Mouse (Mus musculus): ENCODE measurements around the gene Rps11. TPM values are rescaled to one million over a fixed set of nuclear protein-coding genes. Genes with fewer than 3 reads are reported as not detected.
A peak's percentile ranks its signal among the peaks of the same experiment; 100 is the strongest.
"Not testable (repeated sequence)": the region's sequence is repeated elsewhere in the genome, so short reads cannot be mapped to it uniquely, and the experiment has no call there.

Rps11 gene
- polyA plus RNA-seq, 1 experiment from 2014 or later = 646 TPM

DNA sequence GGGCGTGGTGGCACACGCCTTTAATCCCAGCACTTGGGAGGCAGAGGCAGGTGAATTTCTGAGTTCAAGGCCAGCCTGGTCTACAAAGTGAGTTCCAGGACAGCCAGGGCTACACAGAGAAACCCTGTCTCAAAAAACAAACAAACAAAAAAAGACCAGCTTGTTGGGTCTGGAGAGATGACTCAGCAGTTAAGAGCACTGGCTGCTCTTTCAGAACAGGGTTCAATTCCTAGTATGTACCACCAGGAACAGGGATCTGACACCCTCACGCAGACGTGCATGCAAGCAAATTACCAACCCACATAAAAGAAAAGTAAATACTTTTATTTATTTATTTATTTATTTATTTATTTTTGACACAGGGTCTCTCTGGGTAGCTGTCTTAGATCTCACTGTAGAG lies 14.2 kb downstream of the Rps11 start:
- not testable (repeated sequence) for H3K36me3 ChIP-seq (ENCODE audit: control insufficient read depth, insufficient read depth); H3K4me2 ChIP-seq (ENCODE audit: low read depth, low read length); H3K9me3 ChIP-seq (replicated peaks; ENCODE audit: control insufficient read depth, low read length); H3K27ac ChIP-seq (ENCODE audit: low read length); H3K9ac ChIP-seq (ENCODE audit: low read depth, low read length); ATAC-seq (ENCODE audit: low read depth); H3K4me3 ChIP-seq (ENCODE audit: low read depth, low read length); H3K27me3 ChIP-seq (ENCODE audit: control insufficient read depth, insufficient read depth, low read depth, low read length)
- 64% methylated on average over 4 of the region's 4 CpGs for WGBS (ENCODE audit: insufficient replicate concordance)
- peaks cover 17% of the 10 kb centered on the region for H3K4me1 ChIP-seq (ENCODE audit: control insufficient read depth, low read depth, low read length)

DNA sequence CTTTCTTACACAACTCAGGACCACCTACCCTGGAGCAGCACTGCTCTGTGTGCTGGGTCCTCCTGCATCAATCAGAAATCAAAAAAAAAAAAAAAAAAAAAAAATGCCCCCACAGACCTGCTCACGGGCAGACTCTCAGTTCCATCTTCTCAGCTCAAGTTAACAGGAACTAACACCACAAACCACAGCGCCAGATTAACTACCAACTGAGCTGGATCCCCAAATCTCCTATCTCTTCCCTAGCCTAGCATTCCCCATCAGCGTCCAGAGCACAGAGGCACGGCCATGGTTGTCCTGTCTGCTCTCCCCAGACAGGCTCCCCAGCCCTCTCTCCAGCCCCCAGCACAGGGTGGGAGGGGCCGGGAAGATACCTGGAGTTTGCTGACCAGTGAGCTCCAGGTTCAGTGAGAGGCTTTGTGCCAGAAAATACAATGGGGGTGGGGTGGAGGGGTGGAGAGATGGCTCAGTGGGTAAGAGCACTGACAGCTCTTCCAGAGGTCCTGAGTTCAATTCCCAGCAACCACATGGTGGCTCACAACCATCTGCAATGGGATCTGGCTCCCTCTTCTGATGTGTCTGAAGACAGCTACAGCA lies 17.1 kb downstream of the Rps11 start:
- ATAC-seq (ENCODE audit: low read depth) = no peak
- WGBS (ENCODE audit: insufficient replicate concordance) = 25% methylated on average over 5 of the region's 5 CpGs
- H3K27ac ChIP-seq (ENCODE audit: low read length) = no peak overlapping the region
- no peak overlapping the region for H3K9ac ChIP-seq (ENCODE audit: low read depth, low read length)
- no peaks in the 10 kb centered on the region for H3K36me3 ChIP-seq (ENCODE audit: control insufficient read depth, insufficient read depth)
- no peaks in the 10 kb centered on the region for H3K27me3 ChIP-seq (ENCODE audit: control insufficient read depth, insufficient read depth, low read depth, low read length)
- H3K9me3 ChIP-seq (replicated peaks; ENCODE audit: control insufficient read depth, low read length) = no peaks in the 10 kb centered on the region
- peaks cover 8% of the 10 kb centered on the region for H3K4me1 ChIP-seq (ENCODE audit: control insufficient read depth, low read depth, low read length)
- H3K4me2 ChIP-seq (ENCODE audit: low read depth, low read length) = no peak overlapping the region
- H3K4me3 ChIP-seq (ENCODE audit: low read depth, low read length) = no peak overlapping the region

DNA sequence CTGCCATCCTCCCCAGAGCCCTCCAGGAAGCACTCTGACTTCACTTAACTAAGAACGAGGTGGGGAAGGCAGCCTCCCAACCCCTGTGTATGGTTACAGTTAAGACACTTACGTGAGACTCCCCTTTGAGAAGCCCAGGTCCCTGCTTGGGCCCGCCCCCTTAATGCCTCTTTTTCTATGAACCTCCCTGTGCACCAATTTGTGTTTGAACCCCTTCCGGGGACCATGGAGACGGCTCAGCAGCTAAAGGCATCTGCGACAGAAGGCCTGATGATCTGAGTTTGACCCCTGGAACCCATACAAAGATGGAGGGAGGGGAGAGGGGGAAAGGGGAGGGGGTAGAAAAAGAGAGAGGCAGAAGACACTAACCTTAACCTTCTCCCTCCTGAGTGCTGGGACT lies 17.8 kb downstream of the Rps11 start:
- Histone ChIP-seq H3K9ac (ENCODE audit: low read depth, low read length) (no peak overlapping the region), H3K27ac (ENCODE audit: low read length) (no peak overlapping the region), H3K36me3 (ENCODE audit: control insufficient read depth, insufficient read depth) (no peaks in the 10 kb centered on the region), H3K4me3 (ENCODE audit: low read depth, low read length) (no peak overlapping the region), H3K27me3 (ENCODE audit: control insufficient read depth, insufficient read depth, low read depth, low read length) (no peaks in the 10 kb centered on the region), H3K4me1 (ENCODE audit: control insufficient read depth, low read depth, low read length) (peaks cover 8% of the 10 kb centered on the region), H3K9me3 (replicated peaks; ENCODE audit: control insufficient read depth, low read length) (no peaks in the 10 kb centered on the region), H3K4me2 (ENCODE audit: low read depth, low read length) (no peak overlapping the region)
- 56% methylated on average over 6 of the region's 6 CpGs for WGBS (ENCODE audit: insufficient replicate concordance)
- ATAC-seq (ENCODE audit: low read depth) = no peak

DNA sequence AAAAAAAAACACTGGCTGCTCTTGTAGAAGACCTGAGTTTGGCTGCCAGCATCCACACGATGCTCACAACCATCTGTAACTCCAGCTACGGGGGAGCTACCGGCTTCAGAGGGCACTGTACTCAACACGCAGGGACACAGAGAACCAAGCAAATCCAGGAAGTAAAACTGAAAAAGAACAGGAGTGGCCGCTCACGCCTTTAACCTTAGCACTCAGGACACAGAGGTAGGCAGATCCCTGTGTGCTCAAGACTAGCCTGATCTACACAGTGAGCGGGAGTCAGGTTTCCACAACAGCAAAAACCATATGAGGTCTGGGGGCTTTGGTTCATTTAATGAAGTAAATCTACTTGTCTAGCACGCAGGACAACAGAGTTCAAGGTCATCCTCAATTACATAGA lies 18.7 kb downstream of the Rps11 start:
- ATAC-seq (ENCODE audit: low read depth) = no peak
- Histone ChIP-seq H3K9me3 (replicated peaks; ENCODE audit: control insufficient read depth, low read length) (no peaks in the 10 kb centered on the region), H3K27ac (ENCODE audit: low read length) (no peak overlapping the region), H3K36me3 (ENCODE audit: control insufficient read depth, insufficient read depth) (no peaks in the 10 kb centered on the region), H3K9ac (ENCODE audit: low read depth, low read length) (no peak overlapping the region), H3K4me1 (ENCODE audit: control insufficient read depth, low read depth, low read length) (peaks cover 8% of the 10 kb centered on the region), H3K4me3 (ENCODE audit: low read depth, low read length) (no peak overlapping the region), H3K4me2 (ENCODE audit: low read depth, low read length) (no peak overlapping the region), H3K27me3 (ENCODE audit: control insufficient read depth, insufficient read depth, low read depth, low read length) (no peaks in the 10 kb centered on the region)
- WGBS (ENCODE audit: insufficient replicate concordance) = 68% methylated on average over 8 of the region's 8 CpGs

DNA sequence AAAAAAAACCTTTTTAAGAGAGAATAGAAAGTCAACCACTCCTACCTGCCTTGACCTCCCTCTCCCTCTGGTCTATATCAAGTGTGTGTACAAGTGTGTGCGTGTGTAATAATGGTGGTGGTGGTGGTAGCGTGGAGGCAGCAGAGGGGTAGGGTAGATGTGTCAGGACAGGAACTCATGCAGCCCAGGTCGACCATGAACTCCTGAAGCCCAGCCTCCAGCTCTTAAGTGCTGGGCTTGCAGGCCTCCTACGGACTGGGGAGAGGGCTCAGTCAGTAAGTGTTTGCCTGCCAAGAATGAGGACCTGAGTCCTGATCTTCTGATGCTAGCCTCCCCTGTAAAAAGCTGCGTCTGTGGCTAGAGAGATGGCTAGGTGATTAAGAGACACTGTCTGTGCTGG lies 19.3 kb downstream of the Rps11 start:
- Histone ChIP-seq H3K27ac (ENCODE audit: low read length) (no peak overlapping the region), H3K4me2 (ENCODE audit: low read depth, low read length) (no peak overlapping the region), H3K9me3 (replicated peaks; ENCODE audit: control insufficient read depth, low read length) (no peaks in the 10 kb centered on the region), H3K4me1 (ENCODE audit: control insufficient read depth, low read depth, low read length) (peaks cover 8% of the 10 kb centered on the region), H3K9ac (ENCODE audit: low read depth, low read length) (no peak overlapping the region), H3K27me3 (ENCODE audit: control insufficient read depth, insufficient read depth, low read depth, low read length) (no peaks in the 10 kb centered on the region), H3K4me3 (ENCODE audit: low read depth, low read length) (no peak overlapping the region), H3K36me3 (ENCODE audit: control insufficient read depth, insufficient read depth) (no peaks in the 10 kb centered on the region)
- WGBS (ENCODE audit: insufficient replicate concordance) = 53% methylated on average over 5 of the region's 5 CpGs
- ATAC-seq (ENCODE audit: low read depth) = no peak

DNA sequence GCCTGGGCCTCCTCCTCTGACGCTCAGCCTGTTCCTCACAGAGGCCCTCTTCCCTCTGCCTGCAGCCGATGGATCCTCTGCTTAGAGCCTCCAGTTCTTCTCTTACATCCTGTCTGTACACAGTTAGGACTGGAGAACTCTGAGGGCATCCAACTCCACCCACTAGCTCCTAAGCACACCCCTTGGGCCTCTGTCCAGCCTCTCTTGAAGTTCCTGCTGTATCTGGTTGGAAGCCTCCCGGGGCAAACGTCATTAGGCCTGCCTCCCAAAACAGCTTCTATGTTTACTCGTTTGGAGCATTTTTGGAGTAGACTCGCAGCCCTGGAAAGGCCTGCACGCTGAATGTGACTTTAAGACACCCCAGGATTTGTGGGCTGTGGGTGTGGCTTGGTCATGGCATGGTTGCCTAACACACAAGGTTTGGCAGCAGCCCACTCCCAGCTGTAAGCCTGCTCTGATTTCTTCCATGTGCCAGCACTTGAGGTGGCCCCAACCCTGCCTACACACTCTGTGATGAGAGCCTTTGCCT lies 20.5 kb downstream of the Rps11 start, which contains the start of gene Fcgrt:
TSS of gene Fcgrt (minus strand) at position 200 of the 529 bp plus-strand sequence.
- 34% methylated on average over 7 of the region's 7 CpGs for WGBS (ENCODE audit: insufficient replicate concordance)
- Histone ChIP-seq H3K9me3 (replicated peaks; ENCODE audit: control insufficient read depth, low read length) (no peaks in the 10 kb centered on the region), H3K4me1 (ENCODE audit: control insufficient read depth, low read depth, low read length) (peaks cover 8% of the 10 kb centered on the region), H3K4me3 (ENCODE audit: low read depth, low read length) (peak within 1 kb of the TSS; percentile 36), H3K27me3 (ENCODE audit: control insufficient read depth, insufficient read depth, low read depth, low read length) (no peaks in the 10 kb centered on the region), H3K36me3 (ENCODE audit: control insufficient read depth, insufficient read depth) (no peaks in the 10 kb centered on the region), H3K4me2 (ENCODE audit: low read depth, low read length) (peak within 1 kb of the TSS; percentile 34), H3K9ac (ENCODE audit: low read depth, low read length) (peak within 1 kb of the TSS; percentile 34; the same call in 1 of the 2 replicates), H3K27ac (ENCODE audit: low read length) (peak within 1 kb of the TSS; percentile 65)
- peak; percentile 93 for ATAC-seq (ENCODE audit: low read depth)

DNA sequence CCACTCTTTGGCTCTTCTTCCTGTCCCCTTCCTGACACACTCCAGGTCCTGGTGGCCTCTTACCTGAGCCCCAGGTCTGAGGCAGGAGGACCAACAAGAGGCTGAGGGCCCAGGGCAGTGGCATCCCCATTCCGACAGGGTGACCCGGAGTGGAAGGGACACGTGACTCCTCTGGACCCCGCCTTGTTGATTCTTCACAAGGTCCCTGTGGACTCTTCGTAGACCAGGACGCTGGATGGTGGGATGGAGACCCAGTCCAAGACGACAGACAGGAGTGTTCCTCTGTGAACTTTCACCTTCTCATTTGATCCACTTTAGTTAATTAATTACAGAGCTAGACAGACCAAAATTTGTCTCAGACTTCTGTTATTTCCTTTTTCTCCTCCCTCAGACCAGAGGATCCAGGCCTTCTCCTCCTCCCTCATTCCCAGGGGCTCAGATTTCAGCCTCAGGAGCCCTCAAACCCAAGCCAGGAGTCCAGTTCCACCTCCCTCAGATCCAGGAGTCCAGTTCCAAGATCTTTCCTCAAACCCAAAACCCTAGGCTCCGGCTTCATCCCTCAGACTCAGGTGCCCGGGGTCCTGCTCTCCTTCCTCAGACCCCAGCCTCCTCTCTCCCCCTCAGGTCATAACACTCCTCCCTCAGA lies 21.2 kb downstream of the Rps11 start:
- no peaks in the 10 kb centered on the region for H3K36me3 ChIP-seq (ENCODE audit: control insufficient read depth, insufficient read depth)
- H3K4me3 ChIP-seq (ENCODE audit: low read depth, low read length) = peak overlapping the region; percentile 36
- H3K4me1 ChIP-seq (ENCODE audit: control insufficient read depth, low read depth, low read length) = peaks cover 8% of the 10 kb centered on the region
- WGBS (ENCODE audit: insufficient replicate concordance) = 61% methylated on average over 9 of the region's 9 CpGs
- no peaks in the 10 kb centered on the region for H3K27me3 ChIP-seq (ENCODE audit: control insufficient read depth, insufficient read depth, low read depth, low read length)
- H3K4me2 ChIP-seq (ENCODE audit: low read depth, low read length) = peak overlapping the region; percentile 34
- ATAC-seq (ENCODE audit: low read depth) = 0 out of 2 replicates have a peak, but pooled peaks have one; percentile 20
- peak overlapping the region; percentile 34; the same call in 1 of the 2 replicates for H3K9ac ChIP-seq (ENCODE audit: low read depth, low read length)
- H3K9me3 ChIP-seq (replicated peaks; ENCODE audit: control insufficient read depth, low read length) = no peaks in the 10 kb centered on the region
- peak overlapping the region; percentile 65 for H3K27ac ChIP-seq (ENCODE audit: low read length)

DNA sequence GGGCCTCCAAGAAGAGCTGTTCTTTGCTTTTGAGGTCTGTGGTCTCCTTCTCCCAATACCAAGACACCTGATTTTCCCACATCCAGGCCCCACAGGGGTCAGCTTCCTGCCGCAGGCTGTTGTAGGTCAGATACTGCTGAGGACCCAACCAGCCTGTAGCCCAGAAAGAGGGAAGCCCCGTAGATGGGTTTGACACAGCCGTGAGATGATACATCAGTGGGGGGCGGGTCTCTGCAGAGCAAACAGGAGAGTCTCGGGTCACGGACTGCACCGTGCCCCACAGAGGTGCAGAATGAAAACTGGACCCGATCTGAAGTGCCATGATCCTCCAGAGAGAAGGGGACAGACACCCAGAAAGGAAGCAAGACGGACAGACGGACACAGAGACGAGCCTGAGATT lies 21.8 kb downstream of the Rps11 start:
- Histone ChIP-seq H3K9ac (ENCODE audit: low read depth, low read length) (no peak overlapping the region; the same call in 1 of the 2 replicates), H3K27me3 (ENCODE audit: control insufficient read depth, insufficient read depth, low read depth, low read length) (no peaks in the 10 kb centered on the region), H3K36me3 (ENCODE audit: control insufficient read depth, insufficient read depth) (no peaks in the 10 kb centered on the region), H3K4me2 (ENCODE audit: low read depth, low read length) (peak overlapping the region; percentile 34), H3K4me1 (ENCODE audit: control insufficient read depth, low read depth, low read length) (peaks cover 8% of the 10 kb centered on the region), H3K27ac (ENCODE audit: low read length) (no peak overlapping the region), H3K4me3 (ENCODE audit: low read depth, low read length) (peak overlapping the region; percentile 36), H3K9me3 (replicated peaks; ENCODE audit: control insufficient read depth, low read length) (no peaks in the 10 kb centered on the region)
- ATAC-seq (ENCODE audit: low read depth) = no peak
- WGBS (ENCODE audit: insufficient replicate concordance) = 49% methylated on average over 11 of the region's 11 CpGs

DNA sequence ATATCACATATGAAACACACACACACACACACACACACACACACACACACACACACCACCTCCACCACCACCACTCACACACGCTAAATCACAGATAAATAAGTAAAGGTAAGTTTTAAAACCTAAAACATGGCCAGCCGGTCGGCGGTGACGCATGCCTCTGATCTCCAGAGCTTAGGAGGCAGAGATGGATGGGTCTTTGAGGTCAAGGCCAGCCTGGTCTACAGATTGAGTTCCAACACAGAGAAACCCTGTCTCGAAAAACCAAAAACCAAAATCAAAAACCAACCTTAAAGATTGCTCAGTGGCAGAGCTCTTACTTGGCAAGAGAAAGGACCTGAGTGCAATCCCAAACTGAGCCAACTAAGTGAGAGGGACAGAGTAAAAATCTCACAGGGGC lies 24.2 kb downstream of the Rps11 start:
- H3K4me2 ChIP-seq (ENCODE audit: low read depth, low read length) = no peak overlapping the region
- ATAC-seq (ENCODE audit: low read depth) = no peak
- peaks cover 8% of the 10 kb centered on the region for H3K4me1 ChIP-seq (ENCODE audit: control insufficient read depth, low read depth, low read length)

More for the DNA sequence above, 24.2 kb downstream of the Rps11 start:
- no peaks in the 10 kb centered on the region for H3K9me3 ChIP-seq (replicated peaks; ENCODE audit: control insufficient read depth, low read length)
- no peak overlapping the region for H3K9ac ChIP-seq (ENCODE audit: low read depth, low read length)
- whole genome bisulfite sequencing (ENCODE audit: insufficient replicate concordance) = 85% methylated on average over 6 of the region's 6 CpGs
- no peak overlapping the region for H3K27ac ChIP-seq (ENCODE audit: low read length)
- H3K4me3 ChIP-seq (ENCODE audit: low read depth, low read length) = no peak overlapping the region
- H3K27me3 ChIP-seq (ENCODE audit: control insufficient read depth, insufficient read depth, low read depth, low read length) = no peaks in the 10 kb centered on the region
- no peaks in the 10 kb centered on the region for H3K36me3 ChIP-seq (ENCODE audit: control insufficient read depth, insufficient read depth)
